Mouse (Mus musculus): ENCODE measurements around the gene Fhl2. TPM values are rescaled to one million over a fixed set of nuclear protein-coding genes. Genes with fewer than 3 reads are reported as not detected.
"Not testable (repeated sequence)": the region's sequence is repeated elsewhere in the genome, so short reads cannot be mapped to it uniquely, and the experiment has no call there.

Fhl2 gene
- polyA plus RNA-seq, 2 experiments from 2014 or later: 3.0 to 3.3 TPM

DNA sequence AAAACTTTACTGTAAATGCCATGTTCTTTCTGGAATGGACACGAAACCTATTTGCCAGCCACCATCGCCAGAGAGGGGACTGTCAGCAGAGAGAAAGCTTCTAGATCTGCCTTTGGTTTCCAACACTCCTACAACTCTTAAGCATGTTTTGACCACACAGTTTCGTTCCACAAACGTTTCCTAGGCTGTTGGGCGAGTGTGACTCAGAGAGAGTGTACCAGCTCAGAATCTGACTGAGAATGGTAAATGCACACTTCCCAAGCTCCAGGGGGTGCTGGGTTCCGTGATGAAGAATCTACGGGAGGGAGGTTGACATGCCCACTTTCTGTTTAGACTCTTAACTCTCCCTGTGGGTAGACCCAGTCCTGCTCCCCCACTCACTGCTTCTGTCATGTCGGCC lies 5.7 kb downstream of the Fhl2 start:
- no peak for ATAC-seq

DNA sequence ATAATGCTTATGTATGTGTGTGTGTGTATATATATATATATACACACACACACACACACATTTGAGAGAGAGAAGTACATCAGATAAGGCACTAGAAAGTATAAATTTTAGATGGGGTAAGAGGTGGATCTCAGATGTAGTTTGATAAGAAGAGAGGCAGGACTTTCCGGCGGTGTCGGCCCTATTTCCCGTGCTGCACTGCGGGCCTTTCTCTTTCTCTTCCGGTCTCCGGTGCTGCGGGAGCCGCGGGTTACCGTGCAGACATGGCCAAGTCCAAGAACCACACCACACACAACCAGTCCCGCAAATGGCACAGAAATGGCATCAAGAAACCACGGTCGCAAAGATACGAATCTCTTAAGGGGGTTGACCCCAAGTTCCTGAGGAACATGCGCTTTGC lies 7.9 kb downstream of the Fhl2 start:
- ATAC-seq: not testable (repeated sequence)

GRCm38 (mm10) chr1:43186334-43186733 lies 10.4 kb downstream of the Fhl2 start:
- no peak for ATAC-seq

DNA sequence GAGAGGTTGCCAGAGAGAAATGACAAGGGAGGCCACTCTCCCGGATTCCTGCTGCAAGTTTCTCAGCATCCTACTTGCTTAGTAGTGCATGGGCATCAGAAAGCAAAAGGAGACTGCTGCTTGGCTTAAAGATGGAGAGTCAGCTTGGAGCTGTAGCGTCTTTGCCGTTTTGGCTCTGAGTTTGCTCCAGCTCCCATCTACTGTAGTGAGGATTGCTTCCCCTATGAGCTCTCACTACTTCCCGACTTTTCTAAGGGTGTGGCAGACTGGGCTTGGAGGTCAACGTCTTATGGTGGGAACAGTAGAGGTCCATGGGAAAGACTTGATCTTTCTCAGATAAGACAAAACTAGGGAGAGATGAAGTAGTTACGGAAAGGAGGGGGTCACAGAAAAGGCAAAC lies 15.9 kb downstream of the Fhl2 start:
- ATAC-seq: no peak

GRCm38 (mm10) chr1:43178780-43179179 lies 18.0 kb downstream of the Fhl2 start:
- no peak for ATAC-seq

DNA sequence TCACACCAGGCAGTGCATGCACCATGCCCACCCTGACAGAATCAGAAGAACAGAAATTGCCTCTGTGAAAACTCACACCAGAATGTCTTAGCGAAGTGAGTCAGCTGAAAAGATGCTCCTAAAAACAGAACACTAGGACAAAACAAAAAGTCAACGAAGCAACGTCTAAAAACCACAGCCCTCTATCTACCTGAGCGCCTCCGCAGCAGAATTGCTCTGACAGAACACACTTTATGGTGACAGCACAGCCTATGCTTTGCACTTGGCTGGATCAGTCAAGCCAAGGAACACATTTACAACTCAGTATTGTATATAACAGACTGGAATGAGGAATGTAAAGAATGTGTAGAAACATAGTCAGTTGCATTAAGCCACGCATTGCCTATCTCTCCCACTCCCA lies 18.4 kb downstream of the Fhl2 start:
- no peak for ATAC-seq

DNA sequence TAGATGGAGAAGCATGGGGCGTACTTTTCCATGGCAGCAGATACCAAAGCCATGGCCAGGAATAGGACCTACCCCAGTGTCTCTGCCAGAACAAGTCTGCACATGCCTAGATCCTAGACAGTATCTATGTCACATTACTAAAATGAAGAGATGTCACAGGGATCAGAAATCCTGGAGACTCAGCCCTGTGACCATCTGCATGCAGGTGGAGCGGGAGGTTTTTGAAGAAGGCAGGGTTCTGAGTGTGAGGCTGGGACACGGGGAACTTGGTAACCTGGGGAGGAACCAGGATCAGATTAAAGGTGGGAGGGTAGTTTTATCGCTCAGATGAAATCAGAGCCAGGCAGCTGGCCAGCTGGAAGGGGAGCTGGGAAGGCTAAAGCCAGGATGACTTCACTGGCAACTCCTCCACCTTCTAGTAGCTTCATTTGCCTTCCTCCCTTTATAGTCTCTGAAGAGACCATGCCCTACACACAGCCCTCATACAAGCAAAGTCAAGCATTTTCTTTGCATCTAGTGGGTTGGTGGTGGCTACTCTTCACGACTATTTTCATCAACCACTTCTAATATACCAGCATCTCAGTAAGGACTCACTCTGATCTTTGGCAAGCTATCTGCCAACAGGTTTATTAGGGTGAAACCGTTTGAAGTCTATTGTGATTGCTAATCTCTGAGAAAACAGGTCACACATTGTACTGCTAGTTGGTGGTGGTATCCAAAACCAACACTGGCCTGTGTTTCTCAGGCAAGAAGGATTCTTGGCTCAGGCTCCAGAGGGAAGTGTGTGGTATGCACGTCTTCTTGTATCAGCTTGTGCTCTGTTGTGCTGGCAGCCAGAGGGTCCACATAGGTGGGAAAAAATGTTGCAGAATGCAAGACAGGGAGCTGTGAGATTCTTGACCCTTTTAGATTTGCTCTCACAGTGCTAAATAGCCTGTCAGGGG lies 23.2 kb downstream of the Fhl2 start:
- ATAC-seq: no peak

DNA sequence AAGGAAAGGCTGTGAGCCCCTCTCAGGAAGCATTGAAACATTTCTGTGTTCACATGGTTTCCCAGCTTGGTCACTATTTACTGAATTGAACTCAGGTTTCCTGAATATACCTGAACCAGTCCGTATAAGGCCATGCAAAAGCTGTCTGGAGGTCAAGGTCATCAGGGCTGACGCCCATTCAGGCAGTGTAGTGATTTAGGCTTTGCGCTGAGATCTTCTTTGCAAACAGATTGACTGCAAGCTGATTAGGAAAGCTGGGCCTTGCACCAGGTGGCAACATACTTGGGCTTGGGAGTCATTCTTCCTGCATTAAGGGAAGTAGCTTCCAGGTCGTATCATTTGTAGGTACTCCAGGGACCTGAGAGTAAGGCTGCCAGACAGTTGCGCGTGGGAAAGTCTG lies 25.0 kb downstream of the Fhl2 start:
- no peak for ATAC-seq

DNA sequence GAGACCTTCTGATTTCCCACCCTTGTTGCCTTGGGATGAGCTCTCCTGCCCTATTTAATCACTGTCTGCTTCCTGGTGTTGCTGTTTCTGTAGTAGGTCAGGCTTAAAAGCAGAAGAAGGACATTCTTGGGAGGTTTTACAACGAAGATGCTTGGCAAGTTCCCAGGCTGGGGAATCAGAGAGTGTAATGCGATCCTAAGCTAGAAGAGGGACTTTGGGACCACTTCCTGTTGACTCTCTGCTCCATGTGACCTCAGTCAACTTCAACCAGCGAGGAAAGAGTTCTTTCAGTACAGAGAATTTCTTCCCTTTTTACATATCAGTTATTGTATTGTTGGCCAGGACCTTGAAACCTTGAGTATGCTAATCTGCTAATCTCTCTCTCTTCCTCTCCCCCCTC lies 25.7 kb downstream of the Fhl2 start:
- no peak for ATAC-seq

GRCm38 (mm10) chr1:43169661-43170060 lies 27.1 kb downstream of the Fhl2 start:
- no peak for ATAC-seq

DNA sequence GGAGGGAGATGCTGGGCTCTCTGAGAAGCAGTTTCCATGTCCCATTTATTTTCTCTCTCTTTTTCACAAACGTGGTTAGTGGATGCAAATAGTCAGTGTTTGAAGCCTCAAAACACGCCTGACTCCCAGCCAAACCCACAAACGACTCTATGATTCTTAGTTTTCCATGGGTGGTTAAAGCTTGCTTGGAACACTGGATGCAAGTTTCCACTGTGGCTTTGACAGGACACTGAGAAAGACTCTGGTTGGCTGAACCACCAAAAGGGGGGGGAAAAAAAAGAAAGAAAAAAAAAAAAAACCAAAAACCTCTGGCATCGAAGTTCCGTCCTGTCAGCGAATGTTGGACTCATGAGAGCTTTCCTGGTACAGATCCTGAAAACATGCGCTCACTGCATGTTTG lies 27.6 kb downstream of the Fhl2 start:
- no peak for ATAC-seq

DNA sequence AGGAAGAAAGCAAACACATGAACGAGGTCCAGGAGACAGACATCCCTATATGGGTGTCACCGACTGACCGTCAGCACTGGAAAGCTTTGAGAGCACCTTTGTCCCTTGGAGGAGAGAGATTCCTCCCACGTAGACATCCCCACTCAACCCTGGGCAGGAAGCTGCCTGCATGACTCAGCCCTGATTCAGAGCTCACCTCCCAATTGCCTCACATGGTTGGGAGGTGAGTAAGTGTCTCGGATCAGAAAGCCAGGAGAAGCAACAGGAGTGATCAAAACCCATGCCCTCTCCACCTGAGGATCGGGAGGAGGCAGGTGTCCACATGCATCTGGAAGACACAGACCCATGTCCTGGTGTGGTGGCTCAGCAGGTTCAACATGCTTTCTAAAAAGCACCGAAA lies 28.2 kb downstream of the Fhl2 start:
- ATAC-seq: no peak

- no peak for ATAC-seq
Observed at GRCm38 (mm10) chr1:43168026-43168425, 28.8 kb downstream of the Fhl2 start.

DNA sequence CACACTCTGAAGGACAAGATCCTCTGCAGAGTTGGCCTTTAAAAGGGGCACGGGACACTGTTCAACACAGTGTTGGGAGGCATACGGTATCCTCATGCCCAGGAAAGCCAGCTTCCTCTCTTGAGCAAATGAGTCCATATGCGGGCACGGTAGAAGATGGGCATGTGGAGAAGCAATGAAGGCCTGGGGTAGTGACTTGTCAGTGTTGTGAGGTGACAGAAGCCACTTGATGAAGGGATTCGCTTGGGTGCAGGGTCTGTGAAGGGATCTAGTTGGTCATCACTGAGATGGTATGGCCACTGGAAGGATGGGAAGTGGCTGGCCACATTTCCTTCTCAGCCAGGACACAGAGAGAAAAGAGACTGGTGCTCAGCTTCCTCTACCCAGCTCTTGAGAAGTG lies 32.2 kb downstream of the Fhl2 start:
- no peak for ATAC-seq

- peak; percentile 89 for ATAC-seq
Observed at GRCm38 (mm10) chr1:43163467-43164418, 33.0 kb downstream of the Fhl2 start.

DNA sequence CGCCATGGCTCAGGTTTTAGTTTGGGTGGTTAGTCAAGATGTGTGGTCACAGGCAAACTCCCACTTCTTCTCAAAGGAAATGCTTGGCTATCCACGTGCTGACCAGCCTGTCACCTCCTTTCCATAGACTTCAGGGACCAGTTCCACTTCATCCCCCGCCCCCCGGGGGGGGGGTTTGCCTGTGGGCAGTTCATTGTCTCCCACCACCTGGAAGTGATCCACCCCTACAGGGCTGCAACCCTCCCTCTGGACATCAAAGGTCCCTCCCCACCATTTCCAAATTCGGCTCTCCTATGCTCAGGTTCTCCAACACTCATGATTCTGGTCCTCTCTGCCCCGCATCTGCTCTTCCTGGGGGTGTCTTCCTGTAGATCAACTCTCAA lies 33.7 kb downstream of the Fhl2 start:
- ATAC-seq: no peak

DNA sequence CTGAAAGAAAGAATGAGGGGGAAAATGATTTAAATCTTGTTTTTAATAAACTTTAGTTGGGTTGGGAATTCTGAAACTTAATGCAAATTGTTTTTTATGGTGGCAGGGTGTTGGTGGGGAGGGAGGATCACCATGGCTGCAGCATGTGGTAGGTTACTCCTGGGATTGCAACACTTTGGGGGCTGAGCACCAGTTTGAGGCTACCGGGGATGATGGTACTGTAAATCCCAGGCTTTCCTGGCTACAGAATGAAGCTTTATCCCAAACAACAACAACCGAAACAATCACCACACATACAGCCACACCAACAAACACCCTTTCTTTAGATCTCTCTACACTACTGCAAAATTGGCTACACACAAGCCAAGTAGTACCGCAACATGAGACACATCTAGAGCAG lies 34.4 kb downstream of the Fhl2 start:
- ATAC-seq: no peak

DNA sequence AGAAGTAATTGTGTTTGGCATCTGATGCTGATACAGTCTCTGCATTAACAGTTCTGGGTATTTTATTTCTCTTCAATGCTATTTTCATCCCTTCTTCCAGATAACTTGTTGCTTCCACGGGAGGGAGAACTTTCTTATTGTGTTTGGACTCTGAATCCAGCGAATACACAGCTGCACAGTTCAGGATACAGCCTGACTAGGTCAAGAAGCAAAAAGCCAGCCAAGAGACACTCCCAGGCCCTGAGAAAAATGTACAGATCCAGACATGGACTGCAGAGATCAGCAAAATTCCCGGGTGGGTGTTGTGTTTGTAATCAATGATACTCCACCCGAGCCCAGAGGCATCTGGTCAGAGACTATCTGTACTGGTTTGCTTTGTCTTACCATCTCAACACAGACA lies 37.4 kb downstream of the Fhl2 start:
- no peak for ATAC-seq

- no peak for ATAC-seq
Observed at GRCm38 (mm10) chr1:43157907-43158306, 38.9 kb downstream of the Fhl2 start.

- no peak for ATAC-seq
Observed at GRCm38 (mm10) chr1:43154491-43154890, 42.3 kb downstream of the Fhl2 start.

- ATAC-seq: no peak
Observed at GRCm38 (mm10) chr1:43153538-43153937, 43.2 kb downstream of the Fhl2 start.

- ATAC-seq: no peak
Observed at GRCm38 (mm10) chr1:43152626-43153025, 44.2 kb downstream of the Fhl2 start.

GRCm38 (mm10) chr1:43150225-43150624 lies 46.6 kb downstream of the Fhl2 start:
- no peak for ATAC-seq

DNA sequence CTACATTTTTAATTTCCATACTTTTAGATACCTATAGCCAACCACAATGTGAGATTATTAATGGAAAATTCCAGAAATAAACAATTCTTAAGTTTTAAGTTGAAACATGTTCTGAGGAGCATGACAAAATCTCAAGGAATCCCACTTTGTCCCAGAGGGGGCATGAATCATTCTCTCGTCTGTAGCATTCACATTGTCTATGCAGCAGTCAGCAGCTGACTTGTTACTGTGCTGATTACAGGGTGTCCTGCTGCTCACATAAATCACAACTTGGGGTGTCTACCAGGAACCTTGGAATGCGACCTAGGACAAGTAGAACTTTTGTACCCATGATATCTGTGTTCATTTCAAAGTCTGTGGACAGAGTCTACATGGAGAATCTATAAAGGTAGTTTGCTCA lies 49.3 kb downstream of the Fhl2 start:
- ATAC-seq: no peak

All from activated CD4-positive, CD25-positive, alpha-beta regulatory T cell, adult 4 months (primary cell).